Mouse (Mus musculus): ENCODE measurements around the gene Vps72. TPM values are rescaled to one million over a fixed set of nuclear protein-coding genes. Genes with fewer than 3 reads are reported as not detected.

The Vps72 gene
- polyA plus RNA-seq, 1 experiment from 2014 or later, result 156 TPM

- peak within 1 kb of the TSS; percentile 38; the same call in 1 of the 2 replicates for H3K27ac ChIP-seq (ENCODE audit: low read length)
- peaks cover 31% of the 10 kb centered on the region for H3K4me1 ChIP-seq (replicated peaks; ENCODE audit: control insufficient read depth, insufficient read depth, low read length)
- H3K9ac ChIP-seq (ENCODE audit: low read length), result peak within 1 kb of the TSS; percentile 78
- H3K27me3 ChIP-seq (ENCODE audit: control insufficient read depth, insufficient read depth, low read depth, low read length), result no peaks in the 10 kb centered on the region
- no peaks in the 10 kb centered on the region for H3K36me3 ChIP-seq (ENCODE audit: control insufficient read depth, insufficient read depth, low read length)
- peak; percentile 98 for ATAC-seq (ENCODE audit: low read depth)
- peak within 1 kb of the TSS; percentile 95 for H3K4me2 ChIP-seq (ENCODE audit: low read depth, low read length)
- no peaks in the 10 kb centered on the region for H3K9me3 ChIP-seq (ENCODE audit: control insufficient read depth, low read length)
- under 1% methylated on average over 66 of the region's 66 CpGs for WGBS
- H3K4me3 ChIP-seq (ENCODE audit: low read length), result peak within 1 kb of the TSS; percentile 81
Measured at GRCm38 (mm10) chr3:95159987-95160963, 49.5 kb downstream of the Vps72 start, which contains the start of gene Sema6c. Gene Sema6c, plus strand, starts transcription at chr3:95160457.

- Histone ChIP-seq H3K27me3 (ENCODE audit: control insufficient read depth, insufficient read depth, low read depth, low read length) (no peaks in the 10 kb centered on the region), H3K4me3 (ENCODE audit: low read length) (peak overlapping the region; percentile 81), H3K9me3 (ENCODE audit: control insufficient read depth, low read length) (no peaks in the 10 kb centered on the region), H3K9ac (ENCODE audit: low read length) (peak overlapping the region; percentile 78), H3K36me3 (ENCODE audit: control insufficient read depth, insufficient read depth, low read length) (no peaks in the 10 kb centered on the region), H3K4me1 (replicated peaks; ENCODE audit: control insufficient read depth, insufficient read depth, low read length) (peaks cover 31% of the 10 kb centered on the region), H3K27ac (ENCODE audit: low read length) (no peak overlapping the region), H3K4me2 (ENCODE audit: low read depth, low read length) (peak overlapping the region; percentile 95)
- WGBS, result 3% methylated on average over 30 of the region's 30 CpGs
- no peak for ATAC-seq (ENCODE audit: low read depth)
Measured at GRCm38 (mm10) chr3:95161041-95161551, 50.3 kb downstream of the Vps72 start.

- Histone ChIP-seq H3K27ac (ENCODE audit: low read length) (no peak overlapping the region), H3K4me1 (replicated peaks; ENCODE audit: control insufficient read depth, insufficient read depth, low read length) (peaks cover 31% of the 10 kb centered on the region), H3K9me3 (ENCODE audit: control insufficient read depth, low read length) (no peaks in the 10 kb centered on the region), H3K27me3 (ENCODE audit: control insufficient read depth, insufficient read depth, low read depth, low read length) (no peaks in the 10 kb centered on the region), H3K4me2 (ENCODE audit: low read depth, low read length) (peak overlapping the region; percentile 95), H3K4me3 (ENCODE audit: low read length) (peak overlapping the region; percentile 81), H3K36me3 (ENCODE audit: control insufficient read depth, insufficient read depth, low read length) (no peaks in the 10 kb centered on the region), H3K9ac (ENCODE audit: low read length) (peak overlapping the region; percentile 78)
- no peak for ATAC-seq (ENCODE audit: low read depth)
- WGBS, result 7% methylated on average over 9 of the region's 9 CpGs
Measured at GRCm38 (mm10) chr3:95161618-95162344, 51.0 kb downstream of the Vps72 start.

GRCm38 (mm10) chr3:95162345-95162628 is 51.5 kb downstream of the Vps72 start:
- Histone ChIP-seq H3K4me2 (ENCODE audit: low read depth, low read length) (peak overlapping the region; percentile 95; the same call in 1 of the 2 replicates), H3K4me3 (ENCODE audit: low read length) (no peak overlapping the region), H3K9me3 (ENCODE audit: control insufficient read depth, low read length) (no peaks in the 10 kb centered on the region), H3K36me3 (ENCODE audit: control insufficient read depth, insufficient read depth, low read length) (no peaks in the 10 kb centered on the region), H3K9ac (ENCODE audit: low read length) (no peak overlapping the region), H3K27ac (ENCODE audit: low read length) (no peak overlapping the region), H3K27me3 (ENCODE audit: control insufficient read depth, insufficient read depth, low read depth, low read length) (no peaks in the 10 kb centered on the region), H3K4me1 (replicated peaks; ENCODE audit: control insufficient read depth, insufficient read depth, low read length) (peaks cover 31% of the 10 kb centered on the region)
- no peak for ATAC-seq (ENCODE audit: low read depth)
- WGBS, result 33% methylated on average over 2 of the region's 2 CpGs

- Histone ChIP-seq H3K9ac (ENCODE audit: low read length) (no peak overlapping the region), H3K9me3 (ENCODE audit: control insufficient read depth, low read length) (no peaks in the 10 kb centered on the region), H3K27ac (ENCODE audit: low read length) (no peak overlapping the region), H3K4me1 (replicated peaks; ENCODE audit: control insufficient read depth, insufficient read depth, low read length) (peaks cover 31% of the 10 kb centered on the region), H3K4me3 (ENCODE audit: low read length) (no peak overlapping the region), H3K27me3 (ENCODE audit: control insufficient read depth, insufficient read depth, low read depth, low read length) (no peaks in the 10 kb centered on the region), H3K4me2 (ENCODE audit: low read depth, low read length) (no peak overlapping the region), H3K36me3 (ENCODE audit: control insufficient read depth, insufficient read depth, low read length) (no peaks in the 10 kb centered on the region)
- ATAC-seq (ENCODE audit: low read depth), result no peak
- WGBS, result 42% methylated on average over 11 of the region's 11 CpGs
Measured at GRCm38 (mm10) chr3:95163419-95164255, 52.8 kb downstream of the Vps72 start.

GRCm38 (mm10) chr3:95164256-95164550 is 53.4 kb downstream of the Vps72 start:
- no peak for ATAC-seq (ENCODE audit: low read depth)
- Histone ChIP-seq H3K36me3 (ENCODE audit: control insufficient read depth, insufficient read depth, low read length) (no peaks in the 10 kb centered on the region), H3K4me3 (ENCODE audit: low read length) (no peak overlapping the region), H3K9ac (ENCODE audit: low read length) (no peak overlapping the region), H3K9me3 (ENCODE audit: control insufficient read depth, low read length) (no peaks in the 10 kb centered on the region), H3K4me1 (replicated peaks; ENCODE audit: control insufficient read depth, insufficient read depth, low read length) (peaks cover 31% of the 10 kb centered on the region), H3K27ac (ENCODE audit: low read length) (no peak overlapping the region), H3K27me3 (ENCODE audit: control insufficient read depth, insufficient read depth, low read depth, low read length) (no peaks in the 10 kb centered on the region), H3K4me2 (ENCODE audit: low read depth, low read length) (no peak overlapping the region)
- 67% methylated on average over 1 of the region's 5 CpGs for WGBS

- peaks cover 26% of the 10 kb centered on the region for H3K4me1 ChIP-seq (replicated peaks; ENCODE audit: control insufficient read depth, insufficient read depth, low read length)
- H3K36me3 ChIP-seq (ENCODE audit: control insufficient read depth, insufficient read depth, low read length), result no peaks in the 10 kb centered on the region
- H3K9me3 ChIP-seq (ENCODE audit: control insufficient read depth, low read length), result no peaks in the 10 kb centered on the region
- ATAC-seq (ENCODE audit: low read depth), result no peak
- no peak overlapping the region for H3K4me2 ChIP-seq (ENCODE audit: low read depth, low read length)
- 78% methylated on average over 5 of the region's 5 CpGs for WGBS
- no peak overlapping the region for H3K4me3 ChIP-seq (ENCODE audit: low read length)
- no peak overlapping the region for H3K27ac ChIP-seq (ENCODE audit: low read length)
- no peak overlapping the region for H3K9ac ChIP-seq (ENCODE audit: low read length)
- no peaks in the 10 kb centered on the region for H3K27me3 ChIP-seq (ENCODE audit: control insufficient read depth, insufficient read depth, low read depth, low read length)
Measured at GRCm38 (mm10) chr3:95164840-95165239, 54.0 kb downstream of the Vps72 start.

- WGBS, result 91% methylated on average over 10 of the region's 10 CpGs
- Histone ChIP-seq H3K27ac (ENCODE audit: low read length) (no peak overlapping the region), H3K9me3 (ENCODE audit: control insufficient read depth, low read length) (no peaks in the 10 kb centered on the region), H3K4me2 (ENCODE audit: low read depth, low read length) (no peak overlapping the region), H3K4me1 (replicated peaks; ENCODE audit: control insufficient read depth, insufficient read depth, low read length) (peaks cover 13% of the 10 kb centered on the region; the same call in 1 of the 2 replicates), H3K36me3 (ENCODE audit: control insufficient read depth, insufficient read depth, low read length) (peaks cover 4% of the 10 kb centered on the region; the same call in 1 of the 2 replicates), H3K9ac (ENCODE audit: low read length) (no peak overlapping the region), H3K4me3 (ENCODE audit: low read length) (no peak overlapping the region), H3K27me3 (ENCODE audit: control insufficient read depth, insufficient read depth, low read depth, low read length) (peaks cover 28% of the 10 kb centered on the region)
- no peak for ATAC-seq (ENCODE audit: low read depth)
Measured at GRCm38 (mm10) chr3:95169996-95170395, 59.2 kb downstream of the Vps72 start.
